Mouse (Mus musculus): ENCODE measurements around the gene Pih1d1.

Gene Pih1d1

DNA sequence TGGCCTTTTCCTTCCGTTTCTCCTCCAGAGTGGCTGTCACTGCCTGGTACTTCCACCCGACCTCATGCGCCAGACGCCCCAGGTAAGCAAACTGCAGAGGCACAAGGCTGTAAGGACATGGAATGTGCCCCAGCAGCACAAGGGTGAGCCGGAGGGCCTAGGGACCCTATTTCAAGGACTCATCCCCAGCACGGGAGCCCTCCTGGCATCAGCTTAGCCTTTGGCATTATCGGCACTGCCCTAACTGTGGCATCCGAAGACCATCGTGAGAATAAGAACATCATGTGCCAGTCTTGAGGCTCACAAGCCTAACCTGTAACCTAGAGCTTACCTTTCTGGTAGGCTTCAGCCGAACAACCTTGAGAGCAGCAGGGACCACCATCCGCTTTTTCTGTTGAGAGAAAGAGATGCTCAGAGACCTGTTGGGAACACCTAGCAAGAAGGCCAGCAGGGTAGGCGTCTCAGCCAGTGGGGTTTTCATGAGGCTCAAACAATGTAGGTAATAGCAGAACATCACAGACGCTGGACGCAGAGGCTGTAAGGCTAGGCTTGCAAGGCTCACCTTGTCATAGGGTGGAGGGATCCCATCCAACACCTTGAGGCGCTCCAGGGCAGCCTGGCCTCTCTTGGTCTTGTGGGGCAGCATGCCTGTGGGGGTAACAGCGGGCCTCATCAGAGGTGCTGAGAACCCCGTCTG, 27.8 kb upstream of the Pih1d1 start:
- no peak for DNase-seq (ENCODE audit: low read depth, low spot score)

DNA sequence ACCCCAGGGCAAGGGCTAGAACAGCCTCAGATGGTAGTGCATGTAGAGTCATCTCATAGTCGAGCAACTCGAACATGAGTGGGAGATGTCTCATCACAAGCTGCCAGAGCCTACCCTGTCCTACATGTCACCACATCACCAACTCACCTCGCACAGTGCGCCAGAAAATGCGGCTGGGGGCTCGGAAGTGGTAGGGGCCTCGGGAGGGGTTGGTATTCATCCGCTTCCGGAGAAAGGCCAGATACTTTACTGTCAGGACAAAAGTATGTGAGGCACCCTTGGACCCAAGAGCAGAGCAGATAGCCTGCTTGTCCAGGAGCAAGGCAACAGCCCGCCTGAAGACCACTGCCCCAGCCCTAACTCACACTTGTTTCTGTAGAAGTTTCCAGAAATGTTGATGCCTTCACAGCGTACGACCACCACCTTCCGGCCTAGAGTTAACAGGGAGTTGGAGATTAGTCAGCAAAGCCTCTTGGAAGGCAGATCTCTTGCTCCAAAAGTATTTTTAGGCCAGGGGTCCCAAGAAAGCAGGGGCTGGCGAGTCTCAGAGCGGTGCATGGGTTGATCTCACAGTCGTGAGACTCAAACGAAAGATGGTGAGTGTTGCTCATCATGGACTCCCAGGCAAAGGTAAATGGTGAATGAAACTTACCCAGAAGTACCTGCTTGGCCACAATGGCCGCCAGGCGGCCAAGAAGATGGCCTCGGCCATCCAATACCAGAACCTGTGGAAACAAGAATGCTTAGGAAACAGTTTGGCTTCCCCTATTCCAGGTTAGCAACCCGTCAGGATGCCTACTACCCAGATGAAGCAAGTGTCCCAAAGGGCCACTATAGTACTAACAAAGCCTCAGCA, 27.0 kb upstream of the Pih1d1 start:
- no peak for DNase-seq (ENCODE audit: low read depth, low spot score)

DNA sequence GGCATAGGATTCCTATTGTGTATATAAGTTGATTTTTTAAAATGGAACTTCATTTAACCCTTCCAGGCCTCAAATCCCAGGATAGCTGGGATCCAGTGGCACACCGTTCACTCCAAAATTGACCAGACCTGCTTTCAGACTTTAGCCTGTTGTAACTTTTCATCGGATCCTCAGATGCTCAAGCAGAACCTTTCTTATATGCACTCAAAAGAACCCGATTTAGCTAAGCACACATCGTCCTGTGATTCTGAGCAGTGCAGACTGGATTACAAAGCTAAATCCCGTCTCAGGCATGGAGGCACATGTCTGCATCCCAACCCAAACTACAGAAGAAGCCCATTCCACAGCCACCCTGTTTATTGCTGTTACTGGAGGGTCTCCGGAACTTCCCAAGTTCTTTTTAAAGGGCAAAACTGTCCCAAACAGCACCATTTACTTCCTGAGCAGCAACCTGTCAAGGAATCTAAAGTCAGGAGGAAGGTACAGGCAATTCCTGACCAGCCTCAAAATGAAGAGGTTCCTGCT, 26.3 kb upstream of the Pih1d1 start:
- no peak for DNase-seq (ENCODE audit: low read depth, low spot score)

DNA sequence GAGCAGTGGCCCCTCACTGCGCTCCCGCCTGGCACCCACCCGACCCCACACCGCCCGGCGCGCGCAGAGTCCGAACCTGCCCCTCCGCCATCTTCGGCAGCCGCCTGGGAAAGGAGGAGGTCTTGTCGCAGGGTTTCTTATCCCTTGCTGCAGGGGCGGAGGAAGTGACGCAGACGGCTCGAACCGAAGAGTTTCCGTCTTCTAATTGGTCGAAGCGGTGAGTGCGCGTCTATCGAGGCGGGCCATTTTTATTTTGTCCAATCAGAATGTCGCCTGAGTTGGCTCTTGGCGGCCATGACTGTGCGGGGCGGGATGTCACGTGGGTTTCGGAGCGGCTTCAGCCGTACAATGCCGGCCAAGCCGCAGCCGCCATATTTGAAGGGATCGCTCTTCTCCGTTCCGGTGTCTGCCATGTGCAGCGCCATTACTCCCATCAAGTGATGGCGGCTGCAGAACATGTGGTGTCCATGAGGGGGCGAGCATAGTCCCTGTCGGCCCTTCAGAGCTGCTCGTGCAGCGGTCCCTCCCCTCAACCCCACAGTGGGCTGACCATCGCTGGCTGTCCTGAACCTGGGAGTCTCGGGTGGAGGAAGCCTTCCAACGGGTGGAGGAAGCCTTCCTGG, 25.4 kb upstream of the Pih1d1 start, which contains the start of gene Rpl13a:
Gene Rpl13a, minus strand, starts transcription at position 138 of the 623 bp plus-strand sequence.
- DNase-seq (ENCODE audit: low read depth, low spot score) = peak; percentile 99

DNA sequence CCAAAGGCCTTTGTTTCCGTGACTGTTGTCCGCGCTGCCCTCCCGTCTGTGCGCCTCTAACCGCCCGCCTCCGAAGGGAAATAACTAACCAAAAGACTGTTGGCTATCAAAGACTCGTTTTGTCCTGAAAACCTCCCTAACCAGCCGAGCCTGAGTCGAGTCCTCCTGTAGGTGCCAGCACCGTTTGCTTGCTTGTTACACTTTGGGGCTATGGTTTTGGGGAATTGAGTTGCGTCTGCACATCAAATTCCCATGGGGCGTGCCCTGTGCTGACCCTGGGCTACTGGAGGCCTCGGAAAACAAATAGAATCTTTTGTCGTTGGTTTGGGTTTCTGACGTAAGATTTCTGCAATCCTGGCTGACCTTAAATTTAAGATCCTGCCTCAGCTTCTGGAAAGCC, 24.8 kb upstream of the Pih1d1 start:
- peak; percentile 83 for DNase-seq (ENCODE audit: low read depth, low spot score)

DNA sequence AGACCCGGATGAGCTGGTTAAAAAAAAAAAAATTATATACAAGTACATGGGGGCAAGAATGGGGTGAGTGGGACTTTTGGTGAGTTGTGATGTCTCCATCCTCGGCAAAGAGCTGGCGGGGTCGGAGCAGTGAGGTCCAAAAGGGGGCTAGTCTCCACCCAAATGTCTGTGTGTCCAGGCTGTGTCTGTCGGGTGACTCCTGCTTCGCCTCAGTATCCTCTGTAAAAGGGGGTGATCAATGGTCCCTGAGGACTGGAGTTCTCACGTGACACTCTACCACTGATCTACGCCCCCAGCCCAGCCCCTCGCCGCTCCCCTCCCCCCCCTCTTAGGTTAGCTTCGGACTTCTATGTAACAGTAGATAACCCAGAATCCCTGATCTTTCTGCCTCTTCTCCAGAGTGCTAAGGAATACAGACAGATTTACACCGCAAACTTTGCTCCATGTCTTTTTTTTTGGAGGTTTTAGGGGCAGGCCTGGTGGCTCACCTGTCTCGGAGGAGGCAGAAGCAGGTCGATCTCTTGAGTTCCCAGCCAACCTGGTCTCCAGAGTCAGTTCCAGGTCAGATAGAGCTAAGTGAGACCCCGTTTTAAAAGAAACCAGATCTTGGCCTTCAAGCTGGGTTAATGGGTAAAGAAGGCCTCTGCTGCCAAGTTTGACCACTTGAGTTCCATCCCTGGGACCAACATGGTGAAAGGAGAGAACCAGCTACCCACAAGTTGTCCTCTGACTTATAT, 24.2 kb upstream of the Pih1d1 start:
- DNase-seq (ENCODE audit: low read depth, low spot score) = no peak

DNA sequence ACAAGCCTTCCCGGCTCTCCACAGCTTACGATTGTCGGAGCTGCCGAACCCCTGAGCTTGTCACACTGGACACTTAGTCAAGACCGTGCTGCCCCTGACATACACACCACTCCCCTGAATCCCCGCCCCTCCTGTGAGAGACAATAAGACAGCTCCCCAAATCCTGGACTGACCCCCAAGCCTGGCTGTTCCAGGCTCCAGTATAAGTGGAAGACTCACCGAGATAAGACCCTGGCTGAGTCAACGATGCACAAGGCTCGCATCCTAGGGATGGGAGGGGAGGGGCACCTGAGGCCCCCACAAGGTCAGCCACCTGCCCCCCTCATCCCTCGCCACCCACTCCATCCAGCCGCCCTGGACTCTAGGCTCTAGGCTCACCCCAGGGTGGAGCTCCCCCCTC, 22.3 kb upstream of the Pih1d1 start:
- no peak for DNase-seq (ENCODE audit: low read depth, low spot score)

DNA sequence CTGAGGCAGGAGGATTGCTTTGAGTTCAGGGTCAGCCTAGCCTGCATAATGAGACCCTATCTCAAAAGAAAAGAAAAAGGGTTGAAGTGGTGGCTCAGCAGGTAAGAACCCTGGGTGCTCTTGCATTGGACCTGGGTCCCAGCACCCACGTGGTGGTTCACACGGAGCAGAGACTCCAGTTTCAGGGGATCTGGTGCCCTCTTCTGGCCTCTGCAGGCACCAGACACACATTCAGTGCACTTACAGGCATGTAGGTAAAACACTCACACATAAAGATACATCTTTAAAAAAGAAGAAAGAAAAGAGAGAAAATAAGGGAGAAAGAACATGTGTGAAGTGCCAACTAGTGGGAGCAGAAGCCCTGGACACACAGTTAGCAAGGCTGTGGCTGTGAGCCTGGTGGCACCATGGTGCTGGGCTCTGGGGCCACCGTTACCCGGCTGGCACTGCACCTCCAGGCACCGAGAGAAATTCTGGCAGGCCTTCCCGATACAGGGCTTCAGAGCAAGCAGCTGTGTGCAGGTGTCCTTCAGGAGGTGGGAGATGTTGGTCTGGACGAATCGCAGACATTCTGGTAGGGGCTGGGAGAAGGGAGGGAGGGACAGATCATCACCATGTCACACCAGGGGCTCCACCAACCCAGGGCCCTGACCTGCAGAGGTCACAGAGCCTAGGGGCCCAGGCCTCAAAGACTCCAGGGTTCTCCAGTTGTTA, 20.5 kb upstream of the Pih1d1 start:
- no peak for DNase-seq (ENCODE audit: low read depth, low spot score)

DNA sequence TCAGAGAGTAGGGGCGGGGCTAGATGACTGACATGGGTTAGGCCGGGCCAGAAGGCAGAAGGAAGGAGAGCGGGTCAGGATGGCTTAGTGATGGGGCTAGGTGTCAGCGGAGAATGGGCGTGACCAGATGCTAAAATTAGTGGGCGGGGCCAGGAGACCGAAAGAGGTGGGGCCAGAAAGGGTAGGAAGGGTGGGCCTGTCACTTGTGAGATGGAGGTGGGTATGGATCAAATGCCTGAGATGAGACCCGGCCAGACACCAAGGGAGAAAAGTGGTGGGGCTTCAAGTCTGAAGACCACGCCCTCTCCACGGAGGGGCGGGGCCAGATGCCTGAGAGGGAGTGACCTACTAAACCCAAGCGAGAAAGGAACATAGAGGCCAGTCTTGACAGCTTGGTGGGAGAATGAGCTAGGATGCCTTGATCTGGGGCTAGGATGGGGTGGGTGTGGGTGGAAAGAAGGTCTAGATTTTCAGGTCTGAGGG, 19.5 kb upstream of the Pih1d1 start:
- peak; percentile 58 for DNase-seq (ENCODE audit: low read depth, low spot score)

DNA sequence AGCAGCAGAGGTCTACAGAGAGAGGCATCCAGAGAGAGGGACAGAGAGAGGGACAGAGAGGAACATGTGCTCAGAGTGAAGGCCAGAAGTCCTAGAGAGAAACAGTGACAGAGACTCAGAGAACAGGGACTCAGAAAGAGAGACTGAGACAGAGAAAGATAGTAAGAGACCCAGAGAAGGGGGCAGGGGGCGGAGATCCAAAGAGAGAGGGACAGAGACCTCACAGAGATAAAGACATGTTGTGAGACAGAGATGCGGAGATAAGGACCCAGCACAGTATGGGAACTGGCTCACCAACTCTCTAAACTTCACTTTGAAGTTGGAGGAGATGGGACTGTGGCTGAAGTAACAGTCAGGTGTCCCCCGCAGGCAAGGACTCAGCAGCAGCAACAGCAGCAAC, 18.7 kb upstream of the Pih1d1 start:
- no peak for DNase-seq (ENCODE audit: low read depth, low spot score)

DNA sequence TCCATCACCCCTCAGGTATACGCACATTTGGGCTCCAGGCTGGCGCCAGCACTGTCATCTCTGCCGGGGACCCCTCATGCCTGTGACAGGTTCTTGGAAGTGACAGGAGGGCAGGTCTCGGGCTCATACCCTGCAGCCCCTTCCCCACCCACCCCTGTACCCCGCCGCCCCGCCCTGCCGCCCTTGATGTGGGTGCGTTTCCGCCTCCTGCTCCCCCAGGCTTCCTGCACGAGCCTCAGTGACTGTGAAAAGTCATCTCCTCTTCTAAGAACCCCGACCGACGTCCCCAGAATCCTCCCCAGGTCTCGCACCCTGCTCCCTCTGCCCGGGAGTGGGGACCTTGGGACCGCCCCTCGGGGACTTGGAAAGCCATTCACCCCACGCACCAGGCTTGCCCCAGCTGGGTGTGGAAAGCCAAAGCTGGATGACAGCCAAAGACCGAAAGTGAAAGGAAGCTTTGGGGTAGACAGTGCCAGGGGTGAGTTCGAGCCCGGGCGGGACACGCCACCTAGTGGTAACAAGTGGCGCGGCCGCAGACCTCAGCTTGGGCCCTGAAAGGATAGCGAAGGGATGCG, 18.0 kb upstream of the Pih1d1 start, which contains the start of the genes Gm45713 and Flt3l:
Gene Gm45713, minus strand, starts transcription at position 239 of the 575 bp plus-strand sequence.
Gene Flt3l, minus strand, starts transcription at position 440 of the 575 bp plus-strand sequence.
- DNase-seq (ENCODE audit: low read depth, low spot score) = peak; percentile 83

DNA sequence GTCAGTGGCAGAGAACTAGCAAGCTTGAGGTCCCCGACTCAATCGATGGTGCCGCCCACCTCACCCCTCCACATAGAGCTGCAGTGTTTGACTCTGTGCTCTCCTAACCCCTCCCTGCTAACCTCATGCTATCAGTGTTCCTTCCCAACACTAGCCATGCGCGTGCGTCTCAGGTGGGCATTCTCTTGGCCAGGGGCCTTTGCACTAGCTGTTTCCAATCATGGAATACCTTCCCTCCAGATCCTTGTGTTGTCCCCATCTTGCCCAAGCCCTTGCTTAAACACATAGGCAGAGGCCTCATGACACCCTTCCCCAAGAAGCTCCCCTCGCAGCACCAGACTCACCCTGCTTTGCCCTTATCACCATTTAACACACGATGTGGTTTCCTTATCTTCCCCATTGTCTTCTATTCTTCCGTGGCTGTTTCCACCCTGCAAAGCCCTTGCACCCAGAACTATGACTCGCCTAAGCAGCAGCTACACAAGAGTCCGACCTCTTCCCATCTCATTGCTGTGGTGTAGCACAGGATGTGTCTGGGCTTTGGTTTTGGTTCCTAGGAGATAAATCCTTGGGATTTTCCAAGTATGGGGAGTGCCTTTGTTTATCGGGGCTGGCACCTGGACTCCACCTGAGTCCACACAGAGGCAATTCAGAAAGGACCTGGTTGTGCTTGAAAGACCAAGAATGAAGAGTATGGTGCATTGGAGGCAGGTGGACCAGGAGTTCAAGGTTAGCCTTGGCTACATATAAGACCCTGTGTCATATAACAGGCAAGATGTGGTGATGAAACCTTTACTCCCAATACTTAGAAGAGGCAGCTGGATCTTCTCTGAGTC, 16.7 kb upstream of the Pih1d1 start:
- DNase-seq (ENCODE audit: low read depth, low spot score) = no peak

DNA sequence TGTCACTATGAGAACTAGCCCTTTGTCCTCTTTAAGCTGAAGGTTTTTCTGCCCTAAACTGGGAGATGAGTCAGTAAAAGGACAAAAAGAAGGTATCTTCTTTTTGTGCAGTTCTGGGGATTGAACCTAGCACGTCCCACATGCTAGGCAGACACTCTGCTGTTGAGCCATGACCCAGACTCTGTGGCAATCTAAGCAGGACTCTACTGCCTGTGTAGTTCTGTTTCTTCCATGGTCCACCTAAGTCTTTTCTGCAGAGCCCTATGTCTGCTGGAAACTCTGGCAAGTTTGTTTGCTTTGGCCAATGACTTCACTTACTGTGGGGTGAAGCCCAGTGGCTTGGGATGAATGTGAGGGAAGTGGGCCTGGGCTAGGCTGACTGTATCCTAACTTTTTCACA, 15.7 kb upstream of the Pih1d1 start:
- no peak for DNase-seq (ENCODE audit: low read depth, low spot score)

DNA sequence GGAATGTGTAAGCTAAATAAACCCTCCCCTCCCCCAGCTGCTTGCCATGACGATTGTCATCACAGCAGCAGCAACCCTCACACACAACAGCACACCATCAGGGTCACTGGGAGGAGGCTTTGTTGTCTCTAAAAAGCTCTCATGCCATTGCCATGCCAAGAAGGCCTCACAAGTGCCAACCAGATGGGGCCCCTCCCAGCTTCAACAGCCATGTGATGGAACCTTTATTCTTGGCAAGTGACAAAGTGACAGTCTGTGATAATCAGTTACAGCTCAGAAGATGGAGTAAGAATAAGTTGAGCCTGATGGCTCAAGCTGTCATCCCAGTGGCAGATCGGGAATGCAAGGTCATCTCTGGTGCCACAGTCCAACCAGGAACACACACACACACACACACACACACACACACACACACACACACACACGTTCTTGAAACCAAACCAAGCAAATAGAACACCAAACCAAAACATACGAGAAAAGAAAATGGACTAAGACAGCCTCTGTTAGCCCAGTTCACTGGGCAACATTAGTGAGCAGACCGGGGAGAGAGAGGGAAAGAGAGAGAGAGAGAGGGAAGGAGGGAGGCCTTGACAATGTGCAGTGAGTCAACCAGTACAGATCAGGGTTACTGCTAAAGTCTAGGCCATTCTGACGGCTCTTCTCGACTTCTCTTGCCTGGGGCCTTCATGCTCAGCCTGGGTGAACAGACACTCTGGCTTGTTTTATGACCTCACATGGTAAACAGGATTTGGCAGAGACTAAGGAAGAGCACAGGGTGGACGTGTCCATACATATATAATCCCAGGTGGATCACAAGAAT, 14.0 kb upstream of the Pih1d1 start:
- no peak for DNase-seq (ENCODE audit: low read depth, low spot score)

DNA sequence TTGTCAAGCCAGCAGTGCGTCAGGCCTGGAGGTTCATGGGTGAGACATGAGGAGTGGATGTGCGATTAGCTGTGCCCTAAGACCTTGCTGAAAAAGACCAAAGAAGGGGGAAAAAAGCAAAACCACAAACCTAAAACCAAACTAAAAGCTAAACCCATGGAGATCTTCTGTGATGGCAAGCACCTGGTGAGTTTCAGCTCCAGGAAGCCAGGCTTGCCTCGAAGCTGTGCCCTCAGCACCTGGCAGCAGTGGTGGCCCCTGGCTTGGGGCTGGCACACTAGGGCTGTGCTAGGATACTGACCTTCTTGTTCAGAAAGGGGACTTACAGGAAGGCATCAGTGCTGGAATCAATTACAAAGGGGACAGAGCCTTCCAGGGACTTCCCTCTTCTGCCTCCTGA, 12.8 kb upstream of the Pih1d1 start:
- DNase-seq (ENCODE audit: low read depth, low spot score) = no peak

DNA sequence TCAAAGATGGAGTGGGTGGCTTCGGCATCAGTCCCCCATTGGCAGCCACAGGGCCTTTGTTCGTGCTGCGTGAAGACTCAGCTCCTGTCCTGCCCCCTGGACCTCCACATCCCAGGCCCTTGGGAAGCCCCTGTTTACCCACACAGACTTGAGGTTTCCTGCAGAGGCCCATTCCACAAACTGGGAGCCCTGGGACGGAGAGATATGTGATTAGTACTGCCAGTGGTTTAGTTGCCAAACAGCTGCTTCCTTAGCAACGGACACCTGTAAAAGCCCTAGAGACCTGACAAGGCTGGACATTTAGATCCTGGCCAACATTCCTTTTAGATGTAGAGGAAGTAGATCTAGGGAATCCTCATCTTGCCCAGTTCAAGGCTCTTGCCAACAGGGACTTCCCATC, 12.2 kb upstream of the Pih1d1 start:
- no peak for DNase-seq (ENCODE audit: low read depth, low spot score)

DNA sequence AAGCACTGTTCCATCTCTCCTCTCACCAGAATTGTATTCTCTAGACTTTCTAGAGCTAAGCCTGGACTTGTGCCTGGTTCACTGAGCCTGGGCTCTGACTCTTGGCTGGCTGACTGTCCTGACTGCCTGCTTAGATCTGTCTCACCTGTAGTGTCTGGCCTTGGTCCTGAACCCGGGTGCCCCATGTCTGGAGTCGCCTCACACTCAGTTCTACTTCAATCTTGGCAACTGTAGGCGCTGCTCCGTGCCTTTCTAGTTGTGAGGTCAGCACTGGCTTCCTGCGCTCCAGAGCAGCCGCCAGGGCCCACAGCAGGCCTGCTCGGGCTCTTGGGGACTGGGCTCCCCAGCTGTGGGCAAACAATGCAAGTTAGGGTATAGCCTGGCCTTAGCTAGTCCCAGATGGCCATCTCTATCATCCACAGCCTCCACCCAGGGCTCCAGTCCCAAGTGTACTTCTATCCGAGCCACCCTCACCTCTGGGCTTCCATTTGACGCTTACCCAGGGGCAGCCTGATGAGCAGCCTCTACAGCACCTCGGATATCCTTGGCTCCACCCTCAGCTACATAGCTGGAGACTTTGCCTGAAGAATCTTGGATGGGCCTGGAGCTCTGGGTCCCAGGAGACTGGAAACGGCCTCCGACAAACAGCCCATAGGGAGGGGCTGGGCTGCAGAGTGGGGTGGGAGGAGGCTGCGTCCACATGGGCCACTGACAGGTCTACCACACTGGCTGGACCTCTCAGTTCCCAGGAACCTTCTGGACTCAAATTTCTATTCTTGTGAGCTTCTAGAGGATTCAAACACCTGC, 9.5 kb upstream of the Pih1d1 start:
- DNase-seq (ENCODE audit: low read depth, low spot score) = no peak

DNA sequence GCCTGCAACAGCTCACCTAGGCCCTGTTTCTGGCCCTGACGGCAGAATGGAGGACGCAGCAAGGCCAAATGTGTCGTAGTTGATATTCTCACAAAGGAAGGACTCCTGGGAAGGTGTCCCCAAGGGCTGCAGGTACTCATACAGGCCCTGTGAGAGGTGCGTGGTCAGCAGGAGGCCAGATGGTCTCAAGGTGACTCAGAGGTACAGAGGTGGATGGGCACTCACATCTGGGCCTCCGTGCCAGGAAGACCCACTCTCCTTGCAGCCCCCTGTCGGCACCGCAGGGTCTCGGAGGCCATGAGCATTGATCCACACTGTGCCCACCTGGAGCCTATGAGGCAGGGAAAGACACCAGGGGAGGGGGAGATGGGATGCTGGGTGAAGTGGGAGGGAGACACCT, 8.6 kb upstream of the Pih1d1 start:
- DNase-seq (ENCODE audit: low read depth, low spot score) = no peak

Data from mesoderm, embryonic 11.5 days (tissue).